Mouse (Mus musculus) T-helper 2 cell (primary cell): ENCODE results near the gene Rbpj.

Experiments
- in situ Hi-C: fragments of 300-600 bp; cut with MboI, MseI; formaldehyde crosslinking; loops from one replicate; pipeline ENCODE4 v1.15.1; 2025; ENCODE audit warnings: high pct_unique_total_duplicates

Rbpj gene

GRCm38 (mm10) chr5:53509927-53510326 lies 44.0 kb downstream of the Rbpj start:
- in situ Hi-C loops, result no loop called here

- in situ Hi-C loops, result no loop called here
Measured at GRCm38 (mm10) chr5:53511426-53511825, 45.5 kb downstream of the Rbpj start.

DNA sequence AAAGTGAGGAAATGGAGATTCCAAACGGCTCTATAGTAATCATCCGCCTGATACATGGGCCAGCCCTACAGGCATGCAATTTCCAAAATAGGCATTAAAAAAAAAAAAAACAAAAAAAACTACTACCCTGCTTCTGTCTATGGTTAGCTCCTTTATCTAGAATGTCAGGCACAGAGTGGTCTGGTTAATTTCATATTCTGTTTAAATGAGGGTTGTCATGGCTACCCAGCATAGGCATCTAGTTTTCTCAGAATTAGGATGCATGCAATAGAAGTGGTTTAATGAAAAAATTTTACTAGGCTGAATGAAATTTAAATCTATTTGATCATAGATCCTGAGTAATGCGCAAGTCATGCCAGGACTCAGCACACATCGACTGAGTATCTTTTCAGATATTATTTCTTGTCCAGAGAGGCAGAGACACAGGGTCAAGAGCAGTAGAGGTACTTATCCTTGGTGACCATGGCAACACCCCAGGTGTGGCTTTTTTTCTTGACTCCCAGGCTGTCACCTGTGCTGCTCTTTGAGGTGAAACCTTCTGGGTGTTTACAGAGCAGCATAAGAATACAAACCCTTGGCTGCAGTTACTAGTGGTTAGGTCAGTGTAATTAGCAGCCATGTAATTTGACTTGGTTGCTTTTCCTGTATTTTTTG lies 49.1 kb downstream of the Rbpj start:
- in situ Hi-C loops, result no loop called here

DNA sequence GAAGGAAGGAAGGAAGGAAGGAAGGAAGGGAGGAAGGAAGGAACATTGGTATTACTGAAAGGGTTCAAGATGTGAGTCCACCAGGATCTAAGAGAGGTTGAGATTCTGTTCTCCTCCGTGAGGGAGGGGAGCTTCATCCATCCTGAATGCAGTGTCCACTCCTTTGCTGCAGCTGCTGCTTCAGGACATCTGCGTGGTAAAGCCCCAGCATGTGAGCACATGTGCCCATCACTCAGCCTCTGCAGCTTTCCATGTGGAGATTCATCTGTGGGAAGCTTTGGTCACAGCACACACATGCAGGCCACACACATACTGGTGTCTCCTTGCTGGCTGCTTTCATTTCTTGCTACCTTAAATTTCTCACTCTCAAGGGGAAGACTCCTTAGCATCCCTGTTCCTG lies 50.5 kb downstream of the Rbpj start:
- in situ Hi-C loops, result no loop called here

GRCm38 (mm10) chr5:53517802-53518201 lies 51.9 kb downstream of the Rbpj start:
- in situ Hi-C loops, result no loop called here

DNA sequence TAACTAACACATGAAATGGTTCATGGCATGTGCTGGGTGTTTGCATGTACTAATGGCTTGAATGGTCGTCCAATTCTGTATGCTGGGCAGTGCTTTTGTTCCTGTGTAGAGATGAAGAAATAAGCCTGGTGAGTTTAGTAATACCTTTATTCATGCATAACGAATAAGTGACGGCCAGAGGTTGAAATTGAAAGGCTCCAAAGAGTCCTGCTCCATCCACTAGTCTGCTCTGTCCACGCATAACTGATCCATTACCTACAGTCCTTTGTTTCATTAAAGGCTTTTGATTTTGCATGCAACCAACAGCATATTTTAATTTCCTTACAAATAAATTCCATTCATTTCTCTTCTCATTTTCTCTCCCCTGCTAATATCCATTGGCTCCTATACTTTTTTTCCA lies 53.2 kb downstream of the Rbpj start:
- in situ Hi-C loops, result no loop called here

- in situ Hi-C loops, result no loop called here
Measured at GRCm38 (mm10) chr5:53519998-53520577, 54.1 kb downstream of the Rbpj start.

DNA sequence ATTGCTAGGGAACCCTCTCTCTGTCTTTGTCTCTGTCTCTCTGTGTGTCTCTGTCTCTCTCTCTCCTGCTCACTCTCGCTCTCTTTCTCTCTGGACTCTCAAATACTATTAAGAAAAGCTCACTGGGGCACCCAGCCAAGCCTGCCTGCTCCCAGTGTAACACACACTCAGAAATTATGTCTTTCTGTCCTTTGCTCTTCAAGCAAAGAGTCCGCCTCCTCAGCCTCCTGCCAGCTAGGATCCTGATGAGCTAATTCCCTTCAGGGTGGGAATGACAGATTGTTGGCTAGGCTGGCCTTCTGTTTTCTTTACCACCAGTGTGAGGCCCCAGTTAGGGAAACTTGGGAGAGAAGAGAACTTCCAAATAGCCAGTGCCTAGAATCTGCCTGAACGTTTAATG lies 57.1 kb downstream of the Rbpj start:
- in situ Hi-C loops, result no loop called here

GRCm38 (mm10) chr5:53524162-53524561 lies 58.2 kb downstream of the Rbpj start:
- in situ Hi-C loops, result no loop called here

GRCm38 (mm10) chr5:53524831-53525230 lies 58.9 kb downstream of the Rbpj start:
- in situ Hi-C loops, result no loop called here

- in situ Hi-C loops, result no loop called here
Measured at GRCm38 (mm10) chr5:53525305-53526069, 59.5 kb downstream of the Rbpj start.

DNA sequence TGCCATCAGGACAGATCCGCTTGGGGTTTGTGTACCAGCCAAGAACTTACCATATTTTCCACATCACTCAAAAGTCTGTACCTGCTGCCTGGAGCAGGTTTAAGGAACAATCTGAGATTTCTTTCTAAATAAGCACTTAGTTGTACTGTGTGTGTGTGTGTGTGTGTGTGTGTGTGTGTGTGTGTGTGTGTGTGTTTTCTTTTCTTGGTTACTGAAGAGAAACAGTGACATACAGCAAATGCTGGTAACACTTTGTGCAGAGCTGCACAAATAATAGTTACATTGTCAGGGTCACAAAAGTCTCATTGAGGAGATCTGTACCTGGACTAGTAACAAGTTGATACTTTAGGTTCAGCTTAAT lies 60.1 kb downstream of the Rbpj start:
- in situ Hi-C loops, result no loop called here

- in situ Hi-C loops, result no loop called here
Measured at GRCm38 (mm10) chr5:53529846-53530245, 63.9 kb downstream of the Rbpj start.

DNA sequence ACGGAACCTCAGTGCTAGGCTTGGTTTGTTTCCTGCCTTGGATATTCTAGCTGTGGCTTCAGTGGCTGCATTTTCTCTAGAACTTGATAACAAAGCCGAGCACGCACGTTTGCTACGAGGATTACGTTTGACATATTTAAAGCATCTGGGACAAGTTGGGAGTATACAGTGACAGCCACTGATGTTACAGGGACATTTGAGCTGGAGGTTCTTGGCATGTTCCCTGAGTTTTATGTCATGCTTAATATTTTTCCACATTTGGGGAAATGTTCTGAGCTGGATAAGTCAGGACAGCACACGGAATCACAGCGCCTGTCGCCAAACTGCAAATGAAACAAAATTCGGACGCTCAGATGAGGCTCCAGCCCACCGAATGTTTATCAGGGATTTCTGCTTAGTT lies 69.1 kb downstream of the Rbpj start:
- in situ Hi-C loops, result no loop called here

- in situ Hi-C loops, result no loop called here
Measured at GRCm38 (mm10) chr5:53536635-53537554, 70.9 kb downstream of the Rbpj start.

DNA sequence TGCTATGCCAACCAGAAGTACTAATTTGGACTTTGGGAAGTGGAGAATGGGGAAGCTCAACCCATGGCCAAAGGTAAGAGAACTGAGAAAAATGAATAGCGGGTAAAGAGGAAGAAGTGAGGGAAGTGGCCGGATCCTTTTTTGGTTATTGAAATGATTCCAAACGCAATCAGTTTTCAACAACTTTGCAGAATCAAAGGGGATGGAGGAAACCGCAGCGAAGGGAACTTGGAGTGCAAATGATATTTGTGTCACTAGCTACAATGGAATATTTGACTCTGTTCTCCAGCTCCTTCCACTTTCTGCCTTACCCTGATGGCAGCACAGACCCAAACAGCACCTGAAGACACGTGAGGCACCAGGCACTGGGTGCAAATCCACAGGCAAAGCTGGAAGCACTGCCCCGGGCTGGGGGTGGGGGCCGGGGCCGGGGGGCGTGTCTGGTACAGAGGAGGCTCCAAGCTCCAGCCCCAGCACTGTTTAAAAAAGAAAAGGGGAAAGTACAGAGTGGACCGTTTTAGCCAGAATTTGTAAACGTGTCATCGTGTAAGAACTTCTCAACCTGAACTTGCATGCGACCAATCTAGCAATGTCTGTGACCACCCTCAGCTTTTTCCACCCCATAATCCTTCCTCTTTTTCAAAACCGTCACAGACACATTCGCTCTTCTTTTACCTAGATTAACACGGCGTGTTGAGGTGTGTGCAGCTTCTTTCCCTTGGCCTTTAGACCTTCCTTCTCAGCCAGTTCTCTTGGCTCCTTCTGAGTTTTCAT lies 74.1 kb downstream of the Rbpj start:
- in situ Hi-C loops, result loop anchor here (5.0 kb wide), 2 partner anchors 48 to 138 kb away; no protein-coding TSS in a partner anchor

DNA sequence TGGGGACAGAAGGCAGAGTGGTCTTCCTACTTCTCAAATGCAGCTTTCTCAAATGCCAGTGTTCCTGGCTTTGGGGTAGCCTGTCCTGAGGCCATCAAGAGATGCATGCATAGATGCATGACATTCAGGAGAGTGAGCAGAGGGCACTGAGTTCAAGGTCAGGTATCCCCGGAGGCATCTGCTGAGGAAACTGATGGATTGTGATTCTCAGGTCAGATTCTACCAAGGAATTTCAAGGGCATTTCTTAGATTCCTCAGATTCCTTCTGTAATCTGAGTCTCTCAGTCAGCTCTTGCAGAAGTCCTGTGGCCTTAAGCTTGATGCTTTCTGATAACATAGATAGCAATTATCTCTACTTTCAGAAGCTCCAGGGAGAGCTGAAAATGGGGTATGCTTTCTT lies 76.1 kb downstream of the Rbpj start:
- in situ Hi-C loops, result loop anchor here (5.0 kb wide), 2 partner anchors 50 to 140 kb away; no protein-coding TSS in a partner anchor

DNA sequence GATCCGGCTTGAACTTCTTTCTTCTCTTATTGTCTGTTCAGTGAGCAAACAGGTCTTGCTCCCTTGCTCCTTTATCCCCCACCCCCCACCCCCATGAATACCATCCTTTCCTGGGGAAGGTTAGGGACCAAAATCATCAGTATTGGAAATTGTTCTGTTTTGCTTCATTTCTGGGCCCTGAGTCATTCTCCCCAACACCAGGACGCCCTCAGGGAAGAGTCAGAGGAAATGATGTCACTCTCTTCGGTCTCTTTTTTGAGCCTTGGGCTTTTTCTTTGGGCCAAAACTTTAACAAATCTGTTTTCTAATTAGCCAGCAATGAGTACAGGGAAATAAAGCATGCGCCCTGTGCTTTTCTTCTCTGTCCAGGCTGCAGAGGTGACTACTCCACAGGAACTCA lies 77.4 kb downstream of the Rbpj start:
- in situ Hi-C loops, result loop anchor here (5.0 kb wide), 2 partner anchors 51 to 141 kb away; no protein-coding TSS in a partner anchor

DNA sequence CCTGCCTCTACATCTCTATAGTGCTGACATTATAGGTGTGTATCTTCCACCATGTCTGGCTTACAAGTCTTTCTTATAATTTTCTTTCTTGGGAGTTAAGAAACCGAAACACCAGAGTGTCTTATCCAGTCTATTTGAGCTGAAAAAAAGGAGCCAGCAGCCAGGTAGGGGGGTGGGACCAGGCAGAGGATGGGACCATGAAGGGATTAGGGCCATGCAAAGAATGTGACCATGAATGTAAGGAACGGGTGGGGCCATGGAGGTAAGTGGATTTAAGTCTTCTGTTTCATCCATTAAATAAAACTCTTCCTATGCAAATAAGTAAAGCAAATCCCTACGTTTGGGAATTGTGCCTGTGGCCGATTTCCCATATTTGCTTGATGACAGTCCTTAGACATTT lies 78.0 kb downstream of the Rbpj start:
- in situ Hi-C loops, result loop anchor here (5.0 kb wide), 2 partner anchors 52 to 142 kb away; no protein-coding TSS in a partner anchor

GRCm38 (mm10) chr5:53546440-53546839 lies 80.5 kb downstream of the Rbpj start:
- in situ Hi-C loops, result loop anchor here (5.0 kb wide), 1 partner anchor 46 kb away; no protein-coding TSS in a partner anchor

- in situ Hi-C loops, result loop anchor here (5.0 kb wide), 1 partner anchor 45 kb away; no protein-coding TSS in a partner anchor
Measured at GRCm38 (mm10) chr5:53546979-53547472, 81.1 kb downstream of the Rbpj start.
